Mouse (Mus musculus): ENCODE measurements around the gene Zfhx3. TPM values are rescaled to one million over a fixed set of nuclear protein-coding genes. Genes with fewer than 3 reads are reported as not detected.
"Not testable (repeated sequence)": the region's sequence is repeated elsewhere in the genome, so short reads cannot be mapped to it uniquely, and the experiment has no call there.

Zfhx3 gene
- 10.4 and 10.9 TPM in 2 replicates for total RNA-seq (2015)
- total RNA-seq (2017): 2.1 and 3.3 TPM in 2 replicates

- no peak for ATAC-seq (ENCODE audit: poor library complexity, severe bottlenecking)
Measured at GRCm38 (mm10) chr8:107941922-107942694, at the start of gene Zfhx3. TSS of gene Zfhx3 (plus strand) at chr8:107942644.

- ATAC-seq (ENCODE audit: poor library complexity, severe bottlenecking): no peak
Measured at GRCm38 (mm10) chr8:107918984-107919383, 23.5 kb upstream of the Zfhx3 start.

- no peak for ATAC-seq (ENCODE audit: poor library complexity, severe bottlenecking)
Measured at GRCm38 (mm10) chr8:107926149-107926548, 16.3 kb upstream of the Zfhx3 start.

- no peak for ATAC-seq (ENCODE audit: poor library complexity, severe bottlenecking)
Measured at GRCm38 (mm10) chr8:107936725-107937124, 5.7 kb upstream of the Zfhx3 start.

GRCm38 (mm10) chr8:107938231-107938630 is 4.2 kb upstream of the Zfhx3 start:
- not testable (repeated sequence) for ATAC-seq (ENCODE audit: poor library complexity, severe bottlenecking)

GRCm38 (mm10) chr8:107940181-107940580 is 2.3 kb upstream of the Zfhx3 start:
- ATAC-seq (ENCODE audit: poor library complexity, severe bottlenecking): no peak

- ATAC-seq (ENCODE audit: poor library complexity, severe bottlenecking): no peak
Measured at GRCm38 (mm10) chr8:107942752-107943510, 487 bp downstream of the Zfhx3 start.

GRCm38 (mm10) chr8:107943550-107944348 is 1.3 kb downstream of the Zfhx3 start:
- ATAC-seq (ENCODE audit: poor library complexity, severe bottlenecking): no peak

- ATAC-seq (ENCODE audit: poor library complexity, severe bottlenecking): no peak
Measured at GRCm38 (mm10) chr8:107944676-107945600, 2.5 kb downstream of the Zfhx3 start.

GRCm38 (mm10) chr8:107946888-107947287 is 4.4 kb downstream of the Zfhx3 start:
- ATAC-seq (ENCODE audit: poor library complexity, severe bottlenecking): no peak

GRCm38 (mm10) chr8:107955887-107956286 is 13.4 kb downstream of the Zfhx3 start:
- no peak for ATAC-seq (ENCODE audit: poor library complexity, severe bottlenecking)

GRCm38 (mm10) chr8:107957566-107957965 is 15.1 kb downstream of the Zfhx3 start:
- no peak for ATAC-seq (ENCODE audit: poor library complexity, severe bottlenecking)

GRCm38 (mm10) chr8:107960466-107960865 is 18.0 kb downstream of the Zfhx3 start:
- ATAC-seq (ENCODE audit: poor library complexity, severe bottlenecking): no peak

GRCm38 (mm10) chr8:107960878-107961277 is 18.4 kb downstream of the Zfhx3 start:
- no peak for ATAC-seq (ENCODE audit: poor library complexity, severe bottlenecking)

GRCm38 (mm10) chr8:107972198-107972597 is 29.8 kb downstream of the Zfhx3 start:
- ATAC-seq (ENCODE audit: poor library complexity, severe bottlenecking): no peak

- ATAC-seq (ENCODE audit: poor library complexity, severe bottlenecking): no peak
Measured at GRCm38 (mm10) chr8:107974451-107974850, 32.0 kb downstream of the Zfhx3 start.

GRCm38 (mm10) chr8:107978247-107978646 is 35.8 kb downstream of the Zfhx3 start:
- no peak for ATAC-seq (ENCODE audit: poor library complexity, severe bottlenecking)

- peak; percentile 99 for ATAC-seq (ENCODE audit: poor library complexity, severe bottlenecking)
Measured at GRCm38 (mm10) chr8:107980618-107981017, 38.2 kb downstream of the Zfhx3 start.

- no peak for ATAC-seq (ENCODE audit: poor library complexity, severe bottlenecking)
Measured at GRCm38 (mm10) chr8:107986629-107987028, 44.2 kb downstream of the Zfhx3 start.

GRCm38 (mm10) chr8:107998874-107999273 is 56.4 kb downstream of the Zfhx3 start:
- ATAC-seq (ENCODE audit: poor library complexity, severe bottlenecking): no peak

Measured in megakaryocyte, adult 5-6 weeks (primary cell).